Mouse (Mus musculus) lung, postnatal 10 days (tissue): ENCODE results near the gene Car14.
"Not testable (repeated sequence)": the region's sequence is repeated elsewhere in the genome, so short reads cannot be mapped to it uniquely, and the experiment has no call there.

Experiments
- DNase-seq: peaks from one replicate; pipeline ENCODE4 v3.0.0; 2021

Car14 gene

DNA sequence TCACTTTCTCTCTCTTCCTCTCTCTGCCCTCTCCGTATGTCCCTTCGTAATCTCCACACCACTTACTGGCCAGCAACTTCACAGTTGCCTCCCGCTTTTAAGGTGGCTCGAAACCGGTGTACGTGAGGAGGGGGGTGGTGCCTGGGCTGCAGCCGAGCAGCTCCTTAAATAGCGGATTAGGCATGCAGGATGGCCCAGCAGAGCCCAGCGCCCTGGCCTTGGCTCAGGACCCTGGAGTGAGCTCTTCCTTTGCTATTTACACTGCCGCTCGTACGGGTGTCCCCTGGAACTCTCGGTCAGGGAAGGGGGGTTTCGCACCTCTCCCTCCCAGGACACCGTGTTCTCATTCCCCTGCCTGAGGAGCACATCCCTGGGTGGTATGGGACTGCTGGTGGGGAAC is at the start of gene Car14:
Car14 (minus strand) TSS at position 124 of the 400 bp plus-strand sequence.
- DNase-seq: peak; percentile 28

DNA sequence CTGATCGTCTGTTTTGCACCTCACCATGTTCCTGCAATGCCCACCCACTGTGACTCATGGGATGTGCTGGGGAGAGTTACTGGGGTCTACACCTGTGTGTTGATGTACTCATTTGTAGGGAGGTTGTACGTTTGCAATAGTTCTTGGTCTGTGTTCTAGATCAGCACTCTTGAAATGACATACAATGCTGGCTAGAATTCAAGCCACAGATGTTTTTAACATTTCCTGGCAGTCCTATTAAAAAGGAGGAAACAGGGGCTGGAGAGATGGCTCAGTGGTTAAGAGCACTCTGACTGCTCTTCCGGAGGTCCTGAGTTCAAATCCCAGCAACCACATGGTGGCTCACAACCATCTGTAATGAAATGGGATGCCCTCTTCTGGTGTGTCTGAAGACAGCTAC is 49.0 kb upstream of the Car14 start:
- no peak for DNase-seq

DNA sequence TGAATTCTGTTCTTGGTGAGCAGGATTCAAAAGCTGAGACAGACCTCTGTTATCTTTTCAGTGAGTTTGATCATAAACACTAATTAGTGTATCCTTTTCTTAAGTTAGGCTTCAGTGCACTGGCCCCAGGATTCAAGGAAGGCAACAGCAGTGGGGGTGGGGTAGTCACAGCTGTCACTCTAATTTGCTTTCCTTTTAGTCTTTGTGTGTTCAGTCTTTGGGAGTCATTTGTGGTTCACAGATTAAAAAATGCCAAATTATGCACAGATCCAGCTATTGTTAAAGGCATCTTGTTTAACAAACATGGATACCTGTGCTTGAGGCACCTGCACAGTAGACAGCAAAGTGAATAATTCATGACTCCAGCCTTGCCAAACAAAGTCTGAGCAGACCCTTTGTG is 48.5 kb upstream of the Car14 start:
- no peak for DNase-seq

DNA sequence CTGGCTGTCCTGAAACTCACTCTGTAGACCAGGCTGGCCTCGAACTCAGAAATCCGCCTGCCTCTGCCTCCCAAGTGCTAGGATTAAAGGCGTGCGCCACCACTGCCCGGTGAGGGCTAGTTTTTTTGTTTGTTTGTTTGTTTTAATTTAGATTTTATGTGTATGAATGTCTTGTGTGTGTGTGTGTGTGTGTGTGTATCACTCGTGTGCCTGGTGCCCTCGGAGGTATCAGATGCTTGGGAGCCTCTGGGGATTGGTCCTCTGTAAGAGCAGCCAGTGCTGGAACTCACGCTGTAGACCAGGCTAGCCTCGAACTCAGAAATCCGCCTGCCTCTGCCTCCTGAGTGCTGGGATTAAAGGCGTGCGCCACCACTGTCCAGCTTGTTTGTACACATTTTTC is 47.1 kb upstream of the Car14 start:
- not testable (repeated sequence) for DNase-seq

DNA sequence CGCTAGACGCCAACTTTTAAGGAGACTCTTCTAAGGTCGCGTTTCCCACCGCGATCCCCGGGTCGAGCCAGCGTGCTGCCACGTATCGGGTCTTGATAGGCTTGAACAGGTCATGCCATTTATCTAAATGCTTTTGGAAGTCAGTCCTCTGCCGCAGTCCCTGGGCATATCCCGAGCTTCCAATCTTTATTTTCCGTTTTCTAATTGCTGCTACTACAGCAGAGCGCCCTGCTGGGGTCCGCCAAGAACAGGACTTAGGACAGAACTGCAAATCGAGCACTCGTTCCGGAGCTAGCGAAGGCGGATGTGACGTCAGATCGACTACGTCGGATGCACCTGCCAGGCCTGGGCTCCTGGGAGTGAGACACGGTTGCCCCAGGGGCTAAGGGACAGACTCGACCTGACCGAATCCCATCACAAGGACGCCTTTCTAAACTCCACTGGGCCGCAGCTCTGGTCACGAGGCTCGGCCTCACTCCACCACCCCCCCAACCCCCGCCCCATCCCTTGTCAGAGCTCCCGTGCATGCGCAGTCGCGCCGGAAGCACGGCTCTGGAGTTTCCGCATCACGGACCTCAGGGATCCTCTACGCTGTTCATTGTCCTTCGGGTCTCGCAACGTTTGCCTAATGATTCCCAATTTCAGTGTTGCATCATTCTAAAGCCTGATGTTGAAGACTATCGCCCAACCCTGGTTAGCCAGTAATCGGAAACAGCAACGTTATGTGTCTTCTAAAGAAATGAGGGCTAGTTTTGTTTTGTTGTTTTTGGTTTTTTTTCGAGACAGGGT is 46.5 kb upstream of the Car14 start:
- DNase-seq: peak; percentile 90

DNA sequence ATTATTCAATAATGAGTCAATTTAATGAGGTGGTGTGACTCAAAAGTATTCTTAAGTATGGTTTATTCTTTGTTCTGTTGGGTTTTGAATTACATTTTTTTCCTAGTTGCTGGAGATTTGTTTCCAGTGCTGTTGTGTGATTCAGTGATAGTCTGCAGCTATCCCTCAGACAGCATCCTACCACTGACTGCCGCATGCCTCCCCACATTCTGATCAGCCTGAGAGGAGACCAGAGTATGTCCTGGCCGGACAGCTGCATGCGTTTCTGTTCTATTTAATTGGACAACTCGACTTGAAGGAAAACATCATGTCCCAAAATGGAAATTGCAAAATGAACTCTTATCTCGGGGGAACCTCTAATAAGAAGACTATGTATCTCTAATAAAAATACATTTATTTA is 43.8 kb upstream of the Car14 start:
- no peak for DNase-seq

DNA sequence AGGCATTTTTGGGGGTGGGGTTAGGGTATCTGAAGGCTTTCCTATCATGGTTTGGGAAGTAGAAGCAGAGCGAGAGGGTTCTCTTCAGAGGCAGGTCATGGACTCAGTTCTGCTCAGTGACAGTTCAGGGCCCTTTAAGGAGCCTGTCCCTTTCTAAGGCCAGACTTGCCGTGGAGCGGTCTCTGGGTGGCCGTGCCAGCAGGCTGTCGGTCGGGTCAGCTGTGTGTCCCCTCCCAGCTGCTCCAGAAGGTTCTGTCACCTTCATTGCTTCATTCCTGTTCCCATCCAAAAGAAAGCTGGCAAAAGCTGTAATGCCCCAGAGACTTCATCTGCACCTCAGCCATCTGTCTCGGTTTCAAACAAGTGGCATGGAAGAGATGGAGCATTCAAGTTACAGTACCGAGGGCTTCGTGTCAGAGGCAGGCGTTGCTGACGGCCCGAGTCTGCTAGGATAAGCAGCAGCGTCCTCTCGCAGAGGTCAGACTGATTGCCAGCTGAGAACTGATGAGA is 41.3 kb upstream of the Car14 start:
- peak; percentile 22 for DNase-seq

DNA sequence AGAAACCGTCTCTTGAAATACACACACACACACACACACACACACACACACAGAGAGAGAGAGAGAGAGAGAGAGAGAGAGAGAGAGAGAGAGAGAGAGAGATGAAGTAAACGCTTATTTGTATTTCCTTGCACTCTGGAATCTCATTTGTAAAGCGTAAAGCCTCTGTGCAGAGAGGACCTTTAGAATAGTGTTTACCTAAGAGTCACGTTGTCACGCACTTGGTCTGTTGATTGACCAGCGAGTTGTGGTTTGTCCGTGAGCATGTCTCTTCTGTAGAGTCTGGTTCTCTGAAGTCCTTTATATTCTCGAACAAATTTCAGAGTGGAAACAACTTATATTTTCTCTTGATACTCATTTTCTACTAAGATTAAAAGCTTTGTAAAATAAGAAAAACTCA is 40.3 kb upstream of the Car14 start:
- DNase-seq: no peak

DNA sequence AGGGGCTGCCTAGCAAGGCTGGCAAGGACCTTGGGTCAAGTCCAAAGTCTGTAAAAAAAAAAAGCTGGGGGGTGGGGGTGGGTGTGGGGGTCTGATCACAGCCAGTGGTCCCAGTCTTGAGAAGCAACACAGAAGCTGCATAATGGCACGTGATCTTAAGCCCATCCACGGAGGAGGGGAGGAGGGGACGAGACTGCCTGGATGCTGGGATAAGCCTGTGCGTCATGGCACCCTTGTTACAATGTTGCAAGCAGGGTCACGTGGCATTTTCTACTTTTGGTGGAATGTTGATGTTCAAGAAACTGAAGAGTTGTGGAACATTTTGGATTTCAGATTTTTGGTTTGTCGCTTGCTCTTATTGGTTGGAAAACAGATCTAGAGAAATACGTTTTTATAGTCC is 38.7 kb upstream of the Car14 start:
- no peak for DNase-seq

DNA sequence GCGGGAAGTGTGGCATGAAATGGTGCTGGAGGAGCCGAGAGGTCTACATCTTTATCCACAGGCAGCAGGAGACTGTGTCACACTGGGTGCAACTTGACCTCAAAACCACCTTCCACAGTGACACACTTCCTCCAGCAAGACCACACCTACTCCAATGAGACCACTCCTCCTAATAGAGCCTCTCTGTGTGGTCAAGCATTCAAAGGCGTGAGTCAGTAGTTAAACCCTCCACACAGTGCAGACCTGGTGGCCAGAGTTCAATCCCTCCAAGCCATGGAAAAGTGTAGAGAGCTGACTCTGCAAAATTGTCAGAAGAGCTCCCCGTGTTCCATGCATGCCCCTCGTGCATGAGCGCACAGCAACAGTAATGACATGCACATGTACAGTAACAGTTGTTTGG is 38.3 kb upstream of the Car14 start:
- no peak for DNase-seq

DNA sequence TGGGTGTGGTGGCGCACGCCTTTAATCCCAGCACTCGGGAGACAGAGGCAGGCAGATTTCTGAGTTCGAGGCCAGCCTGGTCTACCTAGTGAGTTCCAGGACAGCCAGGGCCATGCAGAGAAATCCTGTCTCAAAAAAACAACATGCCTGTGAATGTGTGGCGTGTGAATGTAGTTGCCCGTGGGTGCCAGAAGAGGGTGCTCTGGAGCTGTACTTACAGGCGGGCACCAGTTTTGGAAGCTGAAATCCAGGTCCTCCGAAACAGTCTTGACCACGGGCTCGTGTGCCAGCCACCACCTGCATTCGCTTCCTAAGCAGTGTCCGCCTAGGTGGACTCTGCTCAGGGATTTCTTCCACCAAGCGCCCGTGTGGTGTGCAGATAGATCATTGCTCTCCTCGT is 34.3 kb upstream of the Car14 start:
- peak; percentile 24 for DNase-seq

DNA sequence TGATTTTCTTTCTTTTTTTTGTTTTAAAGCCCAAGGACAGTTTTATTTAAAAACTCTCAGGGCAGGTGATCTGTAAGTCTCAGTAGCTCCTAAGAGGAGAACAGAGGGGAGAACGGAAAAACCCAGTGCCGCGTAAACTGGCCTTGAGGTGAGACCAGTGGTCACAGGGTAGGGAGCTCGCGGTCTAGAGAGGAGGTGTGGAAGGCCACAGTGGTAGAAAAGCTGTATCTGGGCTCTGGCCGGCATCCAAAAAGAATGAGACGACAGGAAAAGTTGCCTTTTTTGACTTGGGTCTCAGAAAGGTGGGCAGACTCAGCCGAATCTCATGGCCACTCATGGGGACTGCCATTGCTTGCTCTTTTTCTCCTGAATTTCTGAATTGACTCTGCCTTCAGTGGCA is 33.7 kb upstream of the Car14 start:
- DNase-seq: no peak

DNA sequence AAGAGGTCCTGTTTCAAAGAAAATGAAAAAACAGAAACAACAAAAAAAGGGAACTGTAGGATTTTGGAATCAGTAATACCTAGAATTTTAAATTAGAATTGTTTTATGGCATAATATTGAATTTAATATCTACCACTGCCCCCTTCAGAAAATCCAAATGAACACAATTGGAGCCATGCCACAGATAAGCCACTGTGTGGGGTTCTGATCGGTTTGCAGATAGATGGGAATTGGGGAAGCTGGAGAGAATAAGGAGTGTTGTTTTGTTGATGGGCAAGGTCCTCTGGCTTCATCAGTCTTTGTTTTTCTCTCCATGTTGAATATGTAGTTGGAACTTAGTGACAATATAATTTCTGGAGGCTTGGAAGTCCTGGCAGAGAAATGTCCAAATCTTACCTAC is 30.0 kb upstream of the Car14 start:
- DNase-seq: no peak

DNA sequence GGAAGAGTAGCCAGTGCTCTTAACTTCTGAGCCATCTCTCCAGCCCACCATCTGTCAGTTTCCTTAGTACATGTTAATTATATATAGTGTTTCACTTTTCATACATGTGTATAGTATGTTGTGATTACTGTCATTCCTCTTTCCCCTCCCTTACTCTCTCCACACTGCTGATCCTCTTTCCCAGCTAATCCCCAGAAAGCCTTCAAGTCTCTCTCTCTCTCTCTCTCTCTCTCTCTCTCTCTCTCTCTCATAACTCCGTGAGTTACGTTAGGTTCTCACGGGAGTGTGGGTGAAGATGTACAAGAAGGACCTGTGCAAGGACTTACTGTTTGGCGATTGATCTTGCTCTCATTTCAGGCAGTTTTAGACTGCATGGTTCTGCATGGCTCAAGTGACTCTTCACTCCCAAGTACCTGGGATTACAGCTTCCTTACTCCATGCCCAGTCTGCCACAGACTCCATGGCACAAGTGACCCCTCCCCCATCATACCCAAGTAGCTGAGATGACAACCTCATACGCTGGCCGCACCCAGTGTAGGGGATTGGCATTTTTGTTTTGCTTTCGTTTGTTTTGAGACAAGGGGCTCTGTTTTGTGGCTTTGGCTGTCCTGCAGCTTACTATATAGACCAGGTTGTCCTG is 28.7 kb upstream of the Car14 start:
- peak; percentile 36 for DNase-seq

DNA sequence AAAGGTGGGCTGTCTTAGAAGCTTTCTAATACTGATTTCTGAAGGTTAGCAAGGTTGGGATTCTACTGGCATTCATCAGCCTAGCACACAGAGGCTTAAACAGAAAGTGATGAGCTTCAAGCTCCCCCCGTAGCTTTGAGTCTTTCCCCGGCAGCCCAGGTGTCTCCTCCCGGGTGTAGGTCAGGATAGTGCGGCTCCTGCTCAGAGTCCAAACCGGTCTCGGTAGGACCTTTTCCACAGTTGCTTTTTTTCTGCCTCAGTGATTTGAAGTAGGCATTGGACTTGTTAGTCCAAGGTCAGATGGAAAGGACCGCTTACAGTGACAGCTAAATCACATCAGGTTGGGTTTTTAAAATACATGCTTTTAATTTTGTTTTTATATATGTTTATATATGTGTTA is 28.1 kb upstream of the Car14 start:
- no peak for DNase-seq

DNA sequence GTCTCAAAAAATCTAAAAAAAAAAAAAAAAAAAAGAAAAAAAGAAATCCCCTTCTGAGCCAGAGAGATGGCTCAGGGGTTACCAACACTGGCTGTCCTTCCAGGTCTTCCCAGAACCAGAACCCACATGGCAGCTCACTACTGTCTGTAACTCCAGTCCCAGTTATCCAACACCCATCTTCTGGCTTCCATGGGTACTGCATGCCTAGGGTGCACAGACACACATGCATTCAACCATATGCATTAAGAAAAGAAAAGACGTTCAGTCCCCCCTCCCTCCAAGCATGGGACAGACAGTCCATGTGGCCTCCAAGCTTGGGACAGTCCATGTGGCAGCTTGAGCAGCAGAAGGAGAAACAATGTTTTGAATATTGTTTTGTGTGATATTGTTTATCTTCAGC is 27.7 kb upstream of the Car14 start:
- no peak for DNase-seq

DNA sequence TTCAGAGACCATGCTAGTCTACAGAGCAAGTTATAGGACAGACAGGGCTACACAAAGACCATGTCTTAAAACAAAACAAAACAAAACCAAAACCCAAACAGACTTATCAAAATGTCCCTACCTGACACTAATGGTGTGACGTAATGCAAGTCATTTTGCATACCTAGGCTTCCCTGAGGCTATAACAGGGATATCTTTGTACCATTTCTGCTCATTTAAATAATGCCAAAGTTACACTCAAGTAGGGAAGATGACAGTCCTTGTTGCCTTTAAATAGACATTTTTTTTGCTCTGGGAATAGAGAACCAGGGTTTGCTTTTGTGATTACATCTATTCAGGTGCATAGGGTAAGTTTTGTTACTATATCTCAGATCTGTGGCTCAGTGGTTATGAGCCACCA is 27.0 kb upstream of the Car14 start:
- DNase-seq: no peak

DNA sequence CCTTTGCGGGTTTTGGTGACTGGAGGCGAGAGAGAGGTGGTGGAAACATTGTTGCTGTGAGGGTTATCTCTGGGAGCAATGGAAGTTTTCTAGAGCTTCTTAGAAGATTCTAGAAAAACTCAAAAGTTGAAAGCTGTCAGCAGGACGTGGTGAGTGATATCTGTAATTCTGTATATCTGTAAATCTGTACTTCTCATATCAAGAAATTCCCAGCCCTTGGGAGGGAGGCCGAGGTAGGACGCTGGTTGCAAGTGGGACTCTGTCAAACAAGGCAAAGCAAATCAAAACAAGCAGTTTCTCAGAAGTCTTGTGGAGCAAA is 25.9 kb upstream of the Car14 start:
- DNase-seq: peak; percentile 9

DNA sequence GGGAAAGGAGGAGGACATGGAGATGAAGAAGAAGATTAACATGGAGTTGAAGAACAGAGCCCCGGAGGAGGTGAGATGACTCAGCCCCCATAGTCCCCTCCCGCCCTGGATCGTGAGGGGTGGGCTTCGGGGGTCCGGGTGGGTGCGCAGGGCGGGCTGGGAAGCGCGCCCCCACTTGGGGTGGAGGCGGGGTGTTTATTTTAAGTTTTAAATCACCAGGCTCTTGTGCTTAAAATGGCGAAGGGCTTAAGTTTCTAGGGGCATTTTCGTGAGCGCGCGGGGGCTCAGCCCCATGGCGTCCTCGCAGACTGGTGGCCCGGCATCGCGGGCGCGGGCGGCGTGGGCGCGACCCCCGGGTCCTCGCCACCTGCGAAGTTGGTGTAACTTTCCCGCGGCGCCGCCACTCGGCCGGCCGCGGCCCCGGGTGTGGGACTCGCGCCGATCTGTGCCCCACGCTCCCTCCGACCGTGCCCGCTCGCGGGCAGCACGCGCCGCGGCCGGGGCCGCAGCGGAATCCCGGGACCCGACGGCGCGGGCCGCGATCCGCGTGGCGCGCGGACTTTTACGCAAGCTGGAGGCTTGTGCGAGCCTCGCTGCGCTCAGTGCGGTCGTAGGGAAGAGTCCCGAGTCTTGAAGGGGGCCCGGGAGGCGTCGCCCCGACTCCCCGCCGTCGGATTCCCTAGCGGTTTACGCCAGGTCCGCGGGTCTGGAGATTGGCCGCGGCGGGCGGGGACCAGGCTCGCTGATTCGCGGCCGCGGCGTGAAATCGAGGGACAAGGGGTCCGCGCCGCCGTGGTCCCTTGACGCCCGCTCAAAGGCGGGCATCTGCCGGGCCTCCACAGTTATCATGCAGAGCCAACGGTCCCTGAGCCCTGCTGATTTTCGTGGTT is 25.3 kb upstream of the Car14 start:
- peak; percentile 77 for DNase-seq

DNA sequence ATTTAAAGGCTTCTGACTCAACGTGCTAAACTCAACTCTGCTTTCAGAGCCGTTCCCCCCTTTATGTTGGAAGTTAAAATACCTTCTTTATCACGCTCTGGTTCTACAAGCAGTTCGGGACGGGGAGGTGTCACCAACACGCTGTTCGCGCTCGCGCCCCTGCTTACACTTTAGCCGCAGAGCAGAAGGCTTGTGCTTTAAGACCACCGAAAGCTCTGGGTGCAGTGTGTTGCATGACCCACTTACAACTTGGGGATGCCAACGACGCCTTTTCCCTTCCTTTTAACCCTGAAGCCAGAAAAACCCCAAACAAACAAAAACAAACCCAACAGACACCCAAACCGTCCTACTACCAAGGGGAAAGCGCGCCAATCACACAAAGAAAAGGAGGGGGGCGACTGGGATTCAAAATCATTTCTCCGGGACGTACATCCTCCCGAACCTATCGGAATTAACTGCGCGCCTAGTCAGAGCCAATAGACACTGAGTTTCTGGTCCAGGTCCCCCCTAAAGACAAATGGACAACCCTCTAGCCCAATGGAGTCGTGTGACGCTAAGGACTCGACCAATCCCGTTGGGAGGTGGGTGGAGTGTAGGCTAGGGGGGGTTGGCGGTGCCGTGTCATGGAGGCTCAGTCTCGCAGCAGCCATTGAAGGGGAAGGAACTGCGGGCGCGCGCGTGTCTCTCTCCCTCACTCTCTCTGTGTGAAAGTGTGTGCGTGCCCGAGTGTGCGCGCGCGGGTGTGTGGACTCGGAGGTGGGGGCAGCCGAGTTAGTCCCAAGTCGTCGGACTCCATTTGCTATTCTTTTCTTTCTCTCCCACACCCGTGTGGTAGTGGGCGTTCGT is 24.4 kb upstream of the Car14 start, which contains the start of gene Anp32e:
Anp32e (plus strand) TSS at position 589 of the 846 bp plus-strand sequence.
- DNase-seq: peak; percentile 98

DNA sequence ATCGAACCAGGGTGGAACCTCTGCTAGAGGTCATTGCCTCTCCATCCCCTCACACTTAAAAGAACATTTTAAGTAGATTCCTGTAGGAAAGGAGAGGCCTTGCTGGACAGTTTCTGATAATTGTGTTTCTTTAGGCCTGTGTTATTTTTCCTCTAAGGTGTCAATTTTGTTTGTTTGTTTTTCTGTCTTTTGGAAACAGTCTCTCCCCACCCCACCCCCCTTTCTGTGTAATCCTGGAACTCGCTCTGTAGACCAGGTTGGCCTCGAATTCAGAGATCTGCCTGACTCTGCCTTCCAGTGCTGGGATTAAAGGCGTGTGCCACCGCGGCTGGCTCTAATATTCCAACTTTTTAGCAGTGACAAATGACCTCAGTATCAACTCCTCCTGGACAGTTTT is 23.8 kb upstream of the Car14 start:
- DNase-seq: no peak

DNA sequence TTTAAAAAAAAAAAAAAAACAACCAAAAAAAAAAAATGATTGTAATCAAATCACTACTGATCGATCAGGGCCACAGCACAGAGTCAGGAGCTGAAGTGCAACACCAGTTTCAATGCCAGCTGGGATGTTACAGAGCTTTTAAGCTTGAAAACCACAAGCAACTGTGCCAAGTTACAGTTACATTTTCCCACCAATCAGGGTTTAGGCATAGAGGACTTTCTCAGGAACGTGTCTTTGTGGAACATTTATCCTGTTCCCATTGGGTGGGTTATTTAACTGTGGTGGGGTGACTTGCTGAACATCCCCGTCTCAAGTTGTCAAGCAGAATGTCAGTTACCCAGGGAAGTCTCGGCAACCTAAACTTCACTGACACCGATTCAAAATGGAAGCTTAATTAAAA is 20.6 kb upstream of the Car14 start:
- no peak for DNase-seq

DNA sequence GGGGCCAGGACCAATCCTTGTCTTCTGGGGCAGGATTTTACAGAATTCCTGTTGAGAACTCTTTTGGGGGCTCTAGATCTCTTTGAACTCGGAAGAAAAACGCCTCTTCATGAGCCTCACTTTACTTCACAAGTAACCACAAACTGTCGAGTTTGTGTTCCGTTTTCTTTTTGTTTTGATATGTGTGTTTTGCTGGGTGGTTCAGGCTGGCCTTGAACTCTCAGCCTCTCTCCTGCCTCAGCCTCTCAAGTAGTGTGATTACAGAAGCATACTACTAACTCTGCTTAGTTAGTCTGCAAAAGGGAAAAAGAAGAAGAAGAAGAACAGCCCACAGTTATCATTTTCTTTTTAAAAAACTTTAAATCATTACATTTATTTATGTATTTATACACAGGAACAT is 19.7 kb upstream of the Car14 start:
- no peak for DNase-seq
